Mouse (Mus musculus): Measurements from ENCODE around the gene Arfgap3.

- TF ChIP-seq EP300 (IDR thresholded peaks at IDR 0.05; ENCODE audit: low read depth) (peak; percentile 90), CTCF (IDR thresholded peaks at IDR 0.05; ENCODE audit: low read depth) (peak; percentile 89)
Observed at GRCm38 (mm10) chr15:83375136-83375535, 25.1 kb upstream of the Arfgap3 start.

All from liver, embryonic 14.5 days (tissue).